Mouse (Mus musculus) embryonic facial prominence, embryonic 12.5 days (tissue): ENCODE results near the gene Gm16181. TPM values are rescaled to one million over a fixed set of nuclear protein-coding genes. Genes with fewer than 3 reads are reported as not detected.
"Not testable (repeated sequence)": the region's sequence is repeated elsewhere in the genome, so short reads cannot be mapped to it uniquely, and the experiment has no call there.

Experiments used
- ATAC-seq: fragments of 200-750 bp; cut with Nextera tagmentation; 2 replicates; pipeline ENCODE4 v1.8.0; 2017; ENCODE audit not compliant: insufficient number of reproducible peaks, insufficient read depth, low FRiP score, low TSS enrichment
- H3K27ac ChIP-seq: fragments of 300-500 bp; sonication (generic); 2 replicates; pipeline ENCODE4 v1.5.1; 2016; ENCODE audit warnings: mild to moderate bottlenecking
- H3K27me3 ChIP-seq: fragments of 300-500 bp; sonication (generic); 2 replicates; pipeline ENCODE4 v1.6.1; 2016; ENCODE audit warnings: mild to moderate bottlenecking, moderate library complexity
- H3K36me3 ChIP-seq: fragments of 300-500 bp; sonication (generic); 2 replicates; pipeline ENCODE4 v1.6.1; 2016; ENCODE audit warnings: mild to moderate bottlenecking
- H3K4me1 ChIP-seq: fragments of 300-500 bp; sonication (generic); 2 replicates; pipeline ENCODE4 v1.6.1; 2016
- H3K4me2 ChIP-seq: fragments of 300-500 bp; sonication (generic); replicated peaks from 2 replicates; pipeline ENCODE4 v1.6.1; 2016; ENCODE audit warnings: mild to moderate bottlenecking, moderate library complexity
- H3K4me3 ChIP-seq: fragments of 300-500 bp; sonication (generic); 2 replicates; pipeline ENCODE4 v1.5.1; 2016; ENCODE audit warnings: mild to moderate bottlenecking
- H3K9ac ChIP-seq: fragments of 300-500 bp; sonication (generic); 2 replicates; pipeline ENCODE4 v1.6.1; 2016; ENCODE audit warnings: mild to moderate bottlenecking, moderate library complexity
- H3K9me3 ChIP-seq: fragments of 300-500 bp; sonication (generic); 2 replicates; pipeline ENCODE4 v1.6.1; 2016; ENCODE audit warnings: mild to moderate bottlenecking, moderate library complexity
- WGBS: fragments of 180-500 bp; shearing (Covaris S2); methylation state at CpG from one replicate; pipeline ENCODE4 v1.1.7; 2016; 5-methylcytosine and 5-hydroxymethylcytosine counted together
- polyA plus RNA-seq: library from polyadenylated mRNA; unstranded; fragments of >200 nt; fragmentation: Nextera tagmentation; extraction: Ambion mirVana; gene quantifications from 2 replicates; pipeline ENCODE4 v1.2.1, GENCODE M21; 2016

Gm16181 gene
- polyA plus RNA-seq, 1 experiment from 2014 or later = not detected

DNA sequence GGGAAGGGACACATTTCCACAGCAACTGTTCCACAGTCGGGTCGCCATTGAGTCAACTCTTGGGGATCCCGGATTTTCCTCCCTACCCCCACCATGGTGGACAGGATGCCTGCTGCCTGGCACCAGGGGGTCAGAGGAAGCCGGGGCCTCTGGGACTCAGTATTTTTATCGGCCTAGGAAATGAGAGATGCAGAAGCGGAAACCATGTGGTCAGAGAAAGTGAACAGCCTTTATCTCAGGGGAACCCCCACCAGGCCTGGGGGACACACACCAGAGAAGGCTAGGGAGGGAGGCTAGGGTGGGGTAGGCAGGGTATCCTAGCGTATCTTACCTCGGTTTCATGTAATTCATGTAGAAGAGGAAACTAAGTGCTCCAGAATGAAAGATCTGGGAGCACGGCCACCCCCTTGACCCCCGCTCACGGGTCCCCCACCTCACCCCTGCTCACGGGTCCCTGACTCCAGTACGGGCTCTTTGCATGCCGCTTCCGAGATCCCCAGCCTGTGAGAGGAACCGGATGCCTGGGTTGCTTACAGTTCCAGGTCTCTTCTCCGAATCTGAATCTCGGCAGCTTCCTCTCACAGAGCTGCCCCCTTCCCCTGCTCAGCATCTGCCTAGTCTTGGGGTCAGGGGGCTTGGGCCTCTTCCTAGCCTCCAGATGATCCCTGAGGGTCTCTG, 2.0 kb upstream of the Gm16181 start:
- H3K9me3 ChIP-seq = no peaks in the 10 kb centered on the region
- no peaks in the 10 kb centered on the region for H3K27me3 ChIP-seq
- H3K4me1 ChIP-seq = 0 out of 2 replicates have a peak, but pooled peaks cover 3% of the 10 kb centered on the region
- H3K4me2 ChIP-seq = no peak overlapping the region
- H3K27ac ChIP-seq = 0 out of 2 replicates have a peak overlapping the region, but pooled peaks have one; percentile 6
- ATAC-seq = no peak
- H3K9ac ChIP-seq = no peak overlapping the region
- H3K36me3 ChIP-seq = peaks cover 24% of the 10 kb centered on the region
- WGBS = 76% methylated on average over 18 of the region's 18 CpGs
- no peak overlapping the region for H3K4me3 ChIP-seq

DNA sequence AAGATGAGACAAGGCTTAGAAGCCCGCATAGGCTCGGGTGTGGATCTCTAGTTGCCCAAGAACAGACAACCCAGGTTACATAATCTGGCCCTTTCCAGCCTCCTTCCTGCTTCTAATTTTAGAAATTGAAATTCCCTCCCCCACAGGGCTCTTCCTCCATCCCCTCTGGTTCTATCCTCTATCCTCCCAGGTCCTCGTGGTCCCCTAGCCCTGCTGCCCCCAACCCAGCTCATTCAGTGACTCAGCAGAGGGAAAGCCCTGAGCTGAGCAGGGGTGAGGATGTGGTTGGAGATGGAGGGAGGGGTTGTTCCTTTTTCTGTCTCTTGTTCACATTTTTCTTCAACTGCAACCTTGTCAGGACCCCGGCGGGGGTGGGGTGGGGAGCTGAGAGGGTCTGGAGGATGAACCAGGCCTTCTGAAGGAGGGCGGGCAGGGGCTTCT, 1.0 kb upstream of the Gm16181 start:
- no peak for ATAC-seq
- H3K4me2 ChIP-seq = no peak overlapping the region
- no peak overlapping the region for H3K4me3 ChIP-seq
- H3K4me1 ChIP-seq = 0 out of 2 replicates have a peak, but pooled peaks cover 2% of the 10 kb centered on the region
- H3K9ac ChIP-seq = no peak overlapping the region
- H3K27ac ChIP-seq = no peak overlapping the region
- no peaks in the 10 kb centered on the region for H3K27me3 ChIP-seq
- H3K9me3 ChIP-seq = no peaks in the 10 kb centered on the region
- peaks cover 25% of the 10 kb centered on the region for H3K36me3 ChIP-seq
- 85% methylated on average over 6 of the region's 6 CpGs for WGBS

DNA sequence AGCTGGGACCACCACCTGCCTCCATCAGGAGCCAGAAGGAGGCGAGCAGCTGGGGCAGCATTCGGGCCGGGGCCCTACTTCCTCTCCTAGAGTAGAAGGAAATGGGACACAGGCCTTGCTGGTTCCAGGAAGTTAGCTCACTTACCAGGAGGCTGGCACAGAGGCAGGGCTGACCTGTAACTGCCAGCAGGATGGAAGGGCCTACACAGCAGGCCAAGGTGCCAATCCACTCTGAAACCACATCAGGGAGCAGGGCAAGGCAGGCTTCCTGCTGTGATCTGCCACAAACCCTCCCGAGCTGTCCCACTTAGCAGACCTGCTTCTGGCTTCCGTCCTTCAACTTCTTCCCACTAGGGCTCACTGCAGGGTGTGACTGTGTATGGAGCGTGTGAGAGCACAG, 1.7 kb downstream of the Gm16181 start:
- H3K4me3 ChIP-seq = no peak overlapping the region
- H3K9me3 ChIP-seq = no peaks in the 10 kb centered on the region
- no peak overlapping the region for H3K9ac ChIP-seq
- H3K36me3 ChIP-seq = peaks cover 39% of the 10 kb centered on the region
- WGBS = 80% methylated on average over 6 of the region's 6 CpGs
- no peak overlapping the region for H3K27ac ChIP-seq
- H3K27me3 ChIP-seq = no peaks in the 10 kb centered on the region
- H3K4me1 ChIP-seq = no peaks in the 10 kb centered on the region
- no peak for ATAC-seq
- no peak overlapping the region for H3K4me2 ChIP-seq

DNA sequence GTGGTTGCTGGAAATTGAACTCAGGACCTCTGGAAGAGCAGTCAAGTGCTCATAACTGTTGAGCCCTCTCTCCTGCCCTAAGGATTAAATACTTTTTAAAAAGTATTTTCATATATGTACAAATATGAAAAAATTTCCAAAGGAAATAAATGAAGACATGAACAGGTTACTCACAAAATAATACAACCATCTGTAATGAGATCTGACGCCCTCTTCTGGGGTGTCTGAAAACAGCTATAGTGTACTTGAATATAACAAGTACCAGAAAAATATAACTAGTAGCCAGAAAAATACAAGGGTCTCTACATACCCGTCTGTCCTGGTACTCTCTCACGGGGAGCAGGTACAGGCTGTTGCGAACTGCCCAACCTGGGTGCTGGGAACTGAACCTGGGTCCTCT, 4.0 kb downstream of the Gm16181 start:
- peaks cover 57% of the 10 kb centered on the region for H3K36me3 ChIP-seq
- no peak for ATAC-seq
- over 99% methylated on average over 4 of the region's 4 CpGs for WGBS
- no peak overlapping the region for H3K27ac ChIP-seq
- no peaks in the 10 kb centered on the region for H3K4me1 ChIP-seq
- H3K4me3 ChIP-seq = no peak overlapping the region
- no peak overlapping the region for H3K9ac ChIP-seq
- H3K27me3 ChIP-seq = no peaks in the 10 kb centered on the region
- H3K9me3 ChIP-seq = no peaks in the 10 kb centered on the region
- no peak overlapping the region for H3K4me2 ChIP-seq

DNA sequence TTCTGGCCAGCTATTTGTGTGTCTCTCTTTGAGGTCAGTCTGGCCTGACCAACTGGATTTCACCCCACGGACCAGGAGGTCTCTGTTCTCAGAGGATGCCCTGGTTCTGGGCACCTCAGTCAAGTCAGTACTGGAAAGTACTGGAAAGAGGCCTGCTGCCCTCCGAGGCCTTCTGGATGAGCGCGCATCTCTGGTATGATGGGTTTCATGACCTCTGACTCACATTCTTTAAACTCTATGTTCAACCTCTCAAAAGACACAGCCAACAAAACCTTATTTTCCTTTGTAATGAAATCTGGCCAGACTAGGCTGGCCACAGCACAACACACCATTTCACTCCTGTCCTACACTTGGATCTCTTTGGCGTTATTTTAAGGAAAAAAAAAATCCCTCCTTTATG, 4.8 kb downstream of the Gm16181 start:
- Histone ChIP-seq H3K9me3 (no peaks in the 10 kb centered on the region), H3K4me2 (no peak overlapping the region), H3K4me1 (no peaks in the 10 kb centered on the region), H3K9ac (no peak overlapping the region), H3K4me3 (no peak overlapping the region), H3K36me3 (peaks cover 57% of the 10 kb centered on the region), H3K27me3 (no peaks in the 10 kb centered on the region), H3K27ac (no peak overlapping the region)
- no peak for ATAC-seq
- WGBS = 93% methylated on average over 5 of the region's 5 CpGs

DNA sequence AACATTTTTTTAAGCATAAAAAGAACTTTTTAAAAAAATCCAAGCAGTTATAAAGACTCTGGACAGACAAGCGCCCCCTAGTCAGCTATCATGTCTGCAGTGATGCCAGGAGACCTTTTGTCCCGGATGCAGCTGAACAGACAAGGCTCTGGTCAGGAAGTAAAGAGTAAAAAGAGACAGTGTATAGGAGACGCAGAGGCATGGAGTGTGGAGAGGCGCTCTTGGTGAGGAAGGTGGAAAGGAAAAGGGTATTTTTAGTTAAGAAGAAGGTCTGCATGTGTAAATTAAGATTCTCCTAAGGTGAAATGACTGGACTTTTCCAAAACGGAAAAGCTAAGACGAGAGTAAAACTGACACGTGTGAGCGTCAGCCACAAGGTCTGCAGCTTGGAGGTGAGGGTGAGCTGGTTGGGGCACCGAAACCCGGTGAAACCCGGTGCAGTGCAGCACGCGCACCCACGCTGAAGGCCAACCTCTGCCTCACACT, 6.0 kb downstream of the Gm16181 start:
- Histone ChIP-seq H3K9me3 (no peaks in the 10 kb centered on the region), H3K36me3 (peaks cover 57% of the 10 kb centered on the region), H3K27ac (no peak overlapping the region)

DNA sequence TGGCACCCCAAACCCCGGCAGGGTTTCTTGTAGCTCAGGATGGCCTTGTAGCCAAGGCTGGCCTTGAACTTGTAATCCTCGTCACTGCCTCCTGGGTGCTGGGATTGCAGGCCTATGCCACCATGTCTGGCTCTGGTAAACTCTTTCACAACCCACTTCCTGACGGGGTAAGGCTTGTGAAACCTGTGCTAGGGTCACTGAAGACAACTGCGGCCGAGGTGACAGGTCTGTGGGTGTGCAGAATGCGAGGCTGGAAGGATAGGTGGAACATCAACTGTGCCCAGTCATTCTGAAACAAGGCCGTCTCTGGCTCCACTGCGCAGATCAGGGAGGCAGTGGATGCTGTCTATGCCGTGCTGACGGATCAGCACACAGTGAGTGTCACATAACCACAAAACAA, 10.4 kb downstream of the Gm16181 start:
- Histone ChIP-seq H3K9me3 (no peaks in the 10 kb centered on the region), H3K4me2 (no peak overlapping the region), H3K4me1 (peaks cover 26% of the 10 kb centered on the region; the same call in 1 of the 2 replicates), H3K4me3 (no peak overlapping the region), H3K27ac (no peak overlapping the region), H3K27me3 (no peaks in the 10 kb centered on the region), H3K9ac (no peak overlapping the region), H3K36me3 (peaks cover 41% of the 10 kb centered on the region)
- WGBS = 92% methylated on average over 10 of the region's 10 CpGs
- no peak for ATAC-seq

More for the DNA sequence above, 6.0 kb downstream of the Gm16181 start:
- ATAC-seq = no peak
- no peak overlapping the region for H3K4me3 ChIP-seq
- no peak overlapping the region for H3K4me2 ChIP-seq
- H3K27me3 ChIP-seq = no peaks in the 10 kb centered on the region
- no peak overlapping the region for H3K9ac ChIP-seq
- H3K4me1 ChIP-seq = no peaks in the 10 kb centered on the region
- WGBS = 86% methylated on average over 14 of the region's 14 CpGs

DNA sequence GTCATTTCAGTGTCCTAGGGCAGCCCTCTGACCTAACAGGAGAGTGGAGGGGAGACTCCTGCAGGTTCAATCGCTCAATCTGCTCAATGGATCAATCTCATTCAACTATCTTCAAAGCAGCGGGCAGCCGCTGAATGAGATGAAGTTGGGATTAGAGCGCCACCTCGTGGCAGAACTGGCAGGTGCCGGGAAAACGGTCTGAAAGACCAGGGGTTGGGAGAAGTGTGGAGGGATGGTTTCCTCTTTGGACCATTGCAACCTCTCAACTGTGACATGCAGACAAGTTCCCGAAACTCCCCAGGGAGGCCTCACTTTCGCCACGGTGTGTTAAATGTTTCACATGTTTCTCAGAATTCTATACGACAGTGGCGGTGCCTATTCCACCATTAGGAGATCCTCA, 11.4 kb downstream of the Gm16181 start:
- WGBS = 12% methylated on average over 12 of the region's 12 CpGs
- peak overlapping the region; percentile 12; the same call in 1 of the 2 replicates for H3K4me2 ChIP-seq
- no peak overlapping the region for H3K4me3 ChIP-seq
- 0 out of 2 replicates have a peak overlapping the region, but pooled peaks have one; percentile 36 for H3K27ac ChIP-seq
- H3K27me3 ChIP-seq = no peaks in the 10 kb centered on the region
- peaks cover 40% of the 10 kb centered on the region for H3K36me3 ChIP-seq
- H3K9me3 ChIP-seq = no peaks in the 10 kb centered on the region
- H3K4me1 ChIP-seq = peaks cover 32% of the 10 kb centered on the region; the same call in 1 of the 2 replicates
- H3K9ac ChIP-seq = no peak overlapping the region
- no peak for ATAC-seq

DNA sequence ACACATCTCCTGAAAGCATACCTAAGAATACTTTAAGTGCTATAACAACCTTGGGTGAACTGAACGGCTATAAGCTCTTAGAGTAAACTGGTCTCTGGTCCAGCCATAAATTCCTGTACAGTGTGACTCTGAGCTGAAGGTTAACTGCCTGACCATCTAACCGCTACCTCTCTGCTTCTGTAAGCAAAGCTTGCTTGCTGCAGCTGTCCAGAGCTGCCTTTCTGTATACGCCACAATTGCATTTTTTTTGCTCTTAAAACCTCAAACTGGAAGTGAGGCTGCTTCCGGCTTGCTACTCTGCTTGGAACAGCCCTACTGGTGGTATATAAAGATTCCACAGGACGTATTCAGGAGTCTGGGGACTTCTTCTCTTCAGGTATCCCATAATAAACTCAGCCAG, 12.0 kb downstream of the Gm16181 start:
- Histone ChIP-seq H3K4me1 (peaks cover 32% of the 10 kb centered on the region; the same call in 1 of the 2 replicates), H3K9ac (no peak overlapping the region), H3K9me3 (no peaks in the 10 kb centered on the region), H3K27me3 (no peaks in the 10 kb centered on the region), H3K4me3 (no peak overlapping the region), H3K4me2 (no peak overlapping the region; the same call in 1 of the 2 replicates), H3K36me3 (peaks cover 35% of the 10 kb centered on the region), H3K27ac (peak overlapping the region; percentile 51)
- ATAC-seq = no peak
- WGBS = 87% methylated on average over 5 of the region's 5 CpGs

DNA sequence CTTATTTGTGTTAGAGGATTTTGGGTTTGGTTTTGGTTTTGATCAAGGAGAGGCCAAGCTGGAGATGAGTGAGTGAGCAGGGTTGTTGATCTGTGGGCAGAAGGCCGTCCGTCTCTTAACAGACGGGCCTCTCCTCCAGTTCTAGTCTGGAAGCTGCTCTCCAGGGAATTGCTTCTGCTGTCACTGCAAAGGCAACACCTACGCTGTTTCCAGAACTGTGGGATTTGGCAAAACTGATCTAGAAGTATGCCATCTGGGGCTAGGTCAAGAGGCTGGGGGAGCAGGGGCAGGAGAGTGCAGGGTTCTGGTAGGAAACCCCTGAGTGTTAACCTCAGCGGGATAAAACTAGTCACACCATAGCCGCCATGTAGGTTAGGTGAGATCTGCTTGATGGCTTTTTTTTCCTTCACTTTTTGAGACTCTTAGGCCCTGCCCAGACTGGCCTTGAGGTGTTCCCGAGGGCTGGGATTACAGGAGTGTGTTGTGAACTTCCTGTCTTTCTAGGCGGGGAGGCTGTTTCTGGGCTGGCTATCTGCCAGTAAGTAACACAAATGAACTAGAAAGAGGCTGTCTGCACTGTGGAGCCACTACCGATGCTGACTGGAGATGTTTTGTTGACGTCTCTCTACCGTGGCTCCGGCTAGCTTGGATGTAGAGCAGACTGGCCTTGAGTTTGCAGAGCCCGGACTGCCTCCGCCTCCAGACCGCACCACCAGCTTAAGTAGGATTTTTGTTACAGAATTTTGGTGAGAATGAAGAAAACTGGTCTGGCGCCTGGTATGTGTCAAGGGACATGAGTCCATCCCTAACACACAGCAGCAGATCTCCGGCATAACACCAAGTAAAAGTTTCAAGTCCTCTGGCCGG, 12.7 kb downstream of the Gm16181 start, which contains the start of gene Atp6v1g2:
Gene Atp6v1g2 (plus strand): TSS at position 547 of the 867 bp plus-strand sequence.
- Histone ChIP-seq H3K27me3 (no peaks in the 10 kb centered on the region), H3K36me3 (peaks cover 28% of the 10 kb centered on the region), H3K4me2 (peak within 1 kb of the TSS; percentile 85), H3K4me1 (peaks cover 32% of the 10 kb centered on the region; the same call in 1 of the 2 replicates), H3K4me3 (peak within 1 kb of the TSS; percentile 59; the same call in 1 of the 2 replicates), H3K9ac (no peak within 1 kb of the TSS; the same call in none of the 2 replicates), H3K9me3 (no peaks in the 10 kb centered on the region), H3K27ac (peak within 1 kb of the TSS; percentile 51)
- WGBS = 77% methylated on average over 18 of the region's 18 CpGs
- ATAC-seq = no peak

DNA sequence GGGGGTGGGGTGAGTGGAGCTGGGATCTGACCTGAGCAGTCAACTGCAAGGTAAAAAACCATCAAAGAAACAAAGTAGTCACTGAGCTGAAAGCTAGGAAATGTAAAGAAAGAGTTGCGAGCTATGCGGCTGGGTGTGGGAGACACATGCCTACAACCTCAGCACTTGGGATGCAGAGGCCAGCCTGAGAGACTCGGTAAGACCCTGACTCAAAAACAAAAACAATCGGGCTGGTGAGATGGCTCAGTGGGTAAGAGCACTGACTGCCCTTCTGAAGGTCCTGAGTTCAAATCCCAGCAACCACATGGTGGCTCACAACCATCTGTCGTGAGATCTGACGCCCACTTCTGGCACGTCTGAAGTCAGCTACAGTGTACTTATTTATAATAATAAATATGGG, 13.5 kb downstream of the Gm16181 start:
- not testable (repeated sequence) for H3K27me3 ChIP-seq, H3K4me3 ChIP-seq, H3K9ac ChIP-seq, ATAC-seq, H3K9me3 ChIP-seq
- Histone ChIP-seq H3K36me3 (peaks cover 20% of the 10 kb centered on the region), H3K4me1 (peaks cover 32% of the 10 kb centered on the region; the same call in 1 of the 2 replicates), H3K27ac (peak overlapping the region; percentile 51), H3K4me2 (peak overlapping the region; percentile 85)
- 83% methylated on average over 7 of the region's 7 CpGs for WGBS
